Mouse (Mus musculus): Measurements from ENCODE around the gene Cdca8.

- TF ChIP-seq CTCF (conservative IDR thresholded peaks at IDR 0.05; ENCODE audit: low read length) (no peak), POU5F1 (IDR thresholded peaks at IDR 0.05; ENCODE audit: borderline replicate concordance, low read length) (no peak), NANOG (IDR thresholded peaks at IDR 0.05; ENCODE audit: borderline replicate concordance, low read length) (no peak)
These were observed 32.0 kb upstream of the Cdca8 start for GRCm38 (mm10) chr4:124971094-124971493.

Measured in E14TG2a.4 (cell line).